Mouse (Mus musculus): ENCODE results near the gene Klc4. TPM values are rescaled to one million over a fixed set of nuclear protein-coding genes. Genes with fewer than 3 reads are reported as not detected.

Klc4 gene
- total and polyA plus RNA-seq, 3 experiments: 5.4 to 9.5 TPM; not detected in 1

- 0 out of 2 replicates have a peak, but pooled peaks have one; percentile 34 for TF ChIP-seq MYC (IDR thresholded peaks at IDR 0.05; ENCODE audit: low read depth, low read length)
- TF ChIP-seq USF2 (IDR thresholded peaks at IDR 0.05; ENCODE audit: borderline replicate concordance in 1 of 2, insufficient read depth in 1 of 2, low read depth in 1 of 2, low read length in 2 of 2): no peak
- peak; percentile 31; the same call in 1 of the 2 replicates for TF ChIP-seq ELF1 (IDR thresholded peaks at IDR 0.05; ENCODE audit: low read depth, low read length)
Observed at GRCm38 (mm10) chr17:46679843-46680759, 34.3 kb upstream of the Klc4 start (continued).

GRCm38 (mm10) chr17:46678911-46679310, 33.1 kb upstream of the Klc4 start:
- Histone ChIP-seq H3K9ac (ENCODE audit: control insufficient read depth, low read depth, low read length, poor library complexity, severe bottlenecking) (peak overlapping the region; percentile 95), H3K4me1 (ENCODE audit: control insufficient read depth in 1 of 2, insufficient read depth in 2 of 2, low read length in 2 of 2) (peaks cover 2 to 15% of the 10 kb centered on the region in 2 experiments; a peak in 3 of 4 replicates), H3K4me3 (ENCODE audit: control insufficient read depth in 1 of 2, insufficient read depth in 1 of 2, low read depth in 2 of 2, low read length in 2 of 2) (peak overlapping the region in 1 of 2 experiments; percentile 93; a peak in 1 of 4 replicates)

GRCm38 (mm10) chr17:46678416-46678815, 32.6 kb upstream of the Klc4 start, which contains the start of gene Mea1:
Gene Mea1, plus strand, starts transcription at chr17:46678793.
- Histone ChIP-seq H3K27me3 (ENCODE audit: control insufficient read depth in 1 of 2, insufficient read depth in 2 of 2, low read length in 2 of 2) (no peaks in the 10 kb centered on the region), H3K4me1 (ENCODE audit: control insufficient read depth in 1 of 2, insufficient read depth in 2 of 2, low read length in 2 of 2) (peaks cover 2 to 16% of the 10 kb centered on the region in 2 experiments; a peak in 3 of 4 replicates), H3K9me3 (replicated peaks; ENCODE audit: insufficient read depth, low read length) (no peaks in the 10 kb centered on the region), H3K27ac (ENCODE audit: control insufficient read depth, low read depth, low read length) (peak within 1 kb of the TSS; percentile 86), H3K79me2 (ENCODE audit: control insufficient read depth, insufficient read depth, low read length, poor library complexity) (peaks cover 40% of the 10 kb centered on the region), H3K4me3 (ENCODE audit: control insufficient read depth in 1 of 2, insufficient read depth in 1 of 2, low read depth in 2 of 2, low read length in 2 of 2) (peak within 1 kb of the TSS; percentile 80 to 93), H3K36me3 (ENCODE audit: control insufficient read depth in 1 of 2, insufficient read depth in 2 of 2, low read length in 2 of 2) (peaks cover 0 to 21% of the 10 kb centered on the region in 2 experiments; a peak in 2 of 4 replicates), H3K9ac (ENCODE audit: control insufficient read depth, low read depth, low read length, poor library complexity, severe bottlenecking) (peak within 1 kb of the TSS; percentile 95)
- DNase-seq (ENCODE audit: low read depth, low spot score): no peak
- TF ChIP-seq MXI1 (IDR thresholded peaks at IDR 0.05; ENCODE audit: low read depth, low read length) (no peak), RAD21 (IDR thresholded peaks at IDR 0.05; ENCODE audit: low read depth, low read length) (no peak), GATA1 (IDR thresholded peaks at IDR 0.05; ENCODE audit: low read depth, low read length) (no peak), MYC (IDR thresholded peaks at IDR 0.05; ENCODE audit: low read depth, low read length) (no peak), TBP (IDR thresholded peaks at IDR 0.05; ENCODE audit: low read depth, low read length) (no peak)

More at GRCm38 (mm10) chr17:46678911-46679310, 33.1 kb upstream of the Klc4 start:
- H3K9me3 ChIP-seq (replicated peaks; ENCODE audit: insufficient read depth, low read length): no peaks in the 10 kb centered on the region
- no peak for DNase-seq (ENCODE audit: low read depth, low spot score)
- no peak overlapping the region for H3K27ac ChIP-seq (ENCODE audit: control insufficient read depth, low read depth, low read length)
- H3K79me2 ChIP-seq (ENCODE audit: control insufficient read depth, insufficient read depth, low read length, poor library complexity): peaks cover 37% of the 10 kb centered on the region
- TF ChIP-seq ZNF384 (IDR thresholded peaks at IDR 0.05; ENCODE audit: low read depth, low read length) (no peak), TAL1 (IDR thresholded peaks at IDR 0.05; ENCODE audit: low read length) (no peak), POLR2AphosphoS2 (IDR thresholded peaks at IDR 0.05; ENCODE audit: low read length) (no peak), RCOR1 (IDR thresholded peaks at IDR 0.05; ENCODE audit: low read depth, low read length) (no peak), JUND (IDR thresholded peaks at IDR 0.05; ENCODE audit: low read depth, low read length) (no peak), KAT2A (conservative IDR thresholded peaks at IDR 0.05; ENCODE audit: low read depth, low read length) (no peak), CHD2 (IDR thresholded peaks at IDR 0.05; ENCODE audit: low read length) (no peak), HCFC1 (IDR thresholded peaks at IDR 0.05; ENCODE audit: low read depth, low read length) (no peak), SIN3A (IDR thresholded peaks at IDR 0.05; ENCODE audit: low read length) (no peak), TBP (IDR thresholded peaks at IDR 0.05; ENCODE audit: low read depth, low read length) (no peak), POLR2A (IDR thresholded peaks at IDR 0.05; ENCODE audit: control insufficient read depth in 1 of 2, insufficient read depth in 1 of 2, low read depth in 1 of 2, low read length in 2 of 2, poor library complexity in 1 of 2) (no peak), TCF12 (IDR thresholded peaks at IDR 0.05; ENCODE audit: low read depth, low read length) (no peak), MAZ (IDR thresholded peaks at IDR 0.05; ENCODE audit: low read depth, low read length) (no peak), RAD21 (IDR thresholded peaks at IDR 0.05; ENCODE audit: low read depth, low read length) (no peak)
- H3K36me3 ChIP-seq (ENCODE audit: control insufficient read depth in 1 of 2, insufficient read depth in 2 of 2, low read length in 2 of 2): peaks cover 0 to 20% of the 10 kb centered on the region in 2 experiments; a peak in 2 of 4 replicates
- H3K27me3 ChIP-seq (ENCODE audit: control insufficient read depth in 1 of 2, insufficient read depth in 2 of 2, low read length in 2 of 2): no peaks in the 10 kb centered on the region
